Mouse (Mus musculus) myocyte (in vitro differentiated cells): ENCODE results near the gene Itga5. TPM values are rescaled to one million over a fixed set of nuclear protein-coding genes. Genes with fewer than 3 reads are reported as not detected.
A peak's percentile ranks its signal among the peaks of the same experiment; 100 is the strongest.

Source experiments
- H3K27me3 ChIP-seq: one replicate; pipeline ENCODE4 v1.6.1; 2011; ENCODE audit not compliant: control insufficient read depth, insufficient read depth, insufficient read length
- H3K36me3 ChIP-seq: one replicate; pipeline ENCODE4 v1.6.1; 2011; ENCODE audit not compliant: control insufficient read depth, insufficient read depth
- H3K4me2 ChIP-seq: one replicate; pipeline ENCODE4 v1.6.1; 2011; ENCODE audit warnings: low read depth, control low read depth
- H3K4me3 ChIP-seq: one replicate; pipeline ENCODE4 v1.5.1; 2011; ENCODE audit warnings: mild to moderate bottlenecking, control low read depth, moderate library complexity
- H3K79me2 ChIP-seq: one replicate; pipeline ENCODE4 v1.6.1; 2011; ENCODE audit not compliant: control insufficient read depth, insufficient read depth
- H3ac ChIP-seq: one replicate; pipeline ENCODE4 v1.6.1; 2011; ENCODE audit not compliant: control insufficient read depth, insufficient read length
- CEBPB ChIP-seq: IDR thresholded peaks from 2 replicates; pipeline ENCODE4 v1.6.1; 2011; ENCODE audit warnings: mild to moderate bottlenecking, moderate library complexity; ENCODE audit not compliant: poor library complexity, insufficient read depth, severe bottlenecking
- E2F4 ChIP-seq: IDR thresholded peaks from one replicate; pipeline ENCODE4 v1.6.1; 2011; ENCODE audit warnings: mild to moderate bottlenecking, control low read depth, moderate library complexity; ENCODE audit not compliant: insufficient read depth
- MAX ChIP-seq: IDR thresholded peaks from one replicate; pipeline ENCODE4 v1.6.1; 2011; ENCODE audit warnings: low read depth, mild to moderate bottlenecking, control low read depth
- MYOD1 ChIP-seq, 3 experiments: IDR thresholded peaks; one replicate each; pipeline ENCODE4 v1.6.1; 2011; ENCODE audit warnings: control low read depth in 2 of 3, low read depth in 2 of 3, mild to moderate bottlenecking in 2 of 3, moderate library complexity in 1 of 3; ENCODE audit not compliant: insufficient read length in 2 of 3, control insufficient read depth in 1 of 3
- MYOG ChIP-seq, 3 experiments: IDR thresholded peaks; one replicate each; pipeline ENCODE4 v1.6.1; 2011; ENCODE audit warnings: control low read depth in 2 of 3, low read depth in 2 of 3, mild to moderate bottlenecking in 2 of 3; ENCODE audit not compliant: insufficient read length in 2 of 3, control insufficient read depth in 1 of 3, insufficient read depth in 1 of 3
- POLR2A ChIP-seq: IDR thresholded peaks from one replicate; pipeline ENCODE4 v1.6.1; 2011; ENCODE audit warnings: low read depth, mild to moderate bottlenecking, control low read depth, moderate library complexity; ENCODE audit not compliant: insufficient read length
- POLR2AphosphoS2 ChIP-seq: IDR thresholded peaks from one replicate; pipeline ENCODE4 v1.6.1; 2011; ENCODE audit warnings: low read depth, control low read depth; ENCODE audit not compliant: insufficient read length
- REST ChIP-seq: IDR thresholded peaks from one replicate; pipeline ENCODE4 v1.6.1; 2011; ENCODE audit warnings: mild to moderate bottlenecking, control low read depth, moderate library complexity; ENCODE audit not compliant: insufficient read depth, insufficient read length
- SRF ChIP-seq: IDR thresholded peaks from one replicate; pipeline ENCODE4 v1.6.1; 2011; ENCODE audit warnings: low read depth; ENCODE audit not compliant: control insufficient read depth, insufficient read length
- TCF12 ChIP-seq: IDR thresholded peaks from one replicate; pipeline ENCODE4 v1.6.1; 2011; ENCODE audit warnings: mild to moderate bottlenecking, control low read depth; ENCODE audit not compliant: poor library complexity, insufficient read depth, severe bottlenecking
- TCF3 ChIP-seq: IDR thresholded peaks from one replicate; pipeline ENCODE4 v1.6.1; 2011; ENCODE audit warnings: low read depth, control low read depth; ENCODE audit not compliant: insufficient read length
- USF1 ChIP-seq: IDR thresholded peaks from one replicate; pipeline ENCODE4 v1.6.1; 2011; ENCODE audit warnings: low read depth, mild to moderate bottlenecking, control low read depth, moderate library complexity
- polyA plus RNA-seq: library from polyadenylated mRNA; unstranded; fragments of >200 nt; fragmentation: generic; extraction: Trizol; gene quantifications from one replicate; pipeline ENCODE4 v1.2.1, GENCODE M21; 2012; ENCODE audit warnings: missing spikeins

The Itga5 gene
- polyA plus RNA-seq, 1 experiment = 162 TPM

DNA sequence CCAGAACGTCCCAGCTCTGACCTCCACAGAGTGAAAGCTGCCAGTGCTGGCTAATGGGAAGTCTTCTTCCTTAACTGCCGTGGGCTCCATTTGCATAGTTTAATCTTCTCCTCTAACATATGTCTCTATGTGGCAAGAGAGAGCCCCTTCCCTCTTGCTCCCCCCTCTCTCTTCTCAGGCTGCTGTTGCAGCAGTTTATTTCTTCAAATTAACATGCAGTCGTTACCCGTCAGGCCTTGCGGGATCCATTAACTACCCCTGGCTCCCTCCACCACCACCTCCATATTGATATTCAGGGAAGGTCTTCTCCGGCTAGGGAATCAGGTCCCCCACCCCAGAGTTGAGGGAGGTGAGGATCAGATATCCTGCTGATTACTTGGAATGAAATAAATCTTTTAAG, 69.2 kb downstream of the Itga5 start:
- H3K4me2 ChIP-seq = no peak overlapping the region
- H3K36me3 ChIP-seq = peaks cover 47% of the 10 kb centered on the region

DNA sequence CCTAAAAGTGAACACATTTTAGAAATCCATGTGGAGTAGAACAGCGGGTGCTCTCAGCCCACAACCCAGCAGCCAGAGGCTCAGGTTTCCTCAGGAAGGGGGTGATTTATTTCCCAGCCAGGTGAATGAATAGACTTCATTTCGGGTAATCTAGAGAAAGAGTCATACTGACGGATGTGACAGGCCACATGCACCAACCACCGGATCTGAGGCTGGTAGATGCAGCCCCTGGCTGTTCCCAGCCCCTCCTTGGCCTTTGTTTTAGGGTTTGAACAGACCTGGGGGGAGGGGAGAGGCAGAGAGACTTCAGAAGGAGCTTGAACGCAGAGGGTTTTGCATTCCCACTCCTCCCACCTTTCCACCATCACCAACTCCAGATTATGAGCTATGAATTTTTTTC, 70.7 kb downstream of the Itga5 start:
- H3K4me3 ChIP-seq = no peak overlapping the region
- no peaks in the 10 kb centered on the region for H3K79me2 ChIP-seq
- H3K4me2 ChIP-seq = no peak overlapping the region
- TF ChIP-seq MYOD1 (IDR thresholded peaks at IDR 0.05; ENCODE audit: control insufficient read depth in 1 of 3, insufficient read length in 2 of 3, low read depth in 2 of 3) (peak in 1 of 3 experiments; percentile 26), TCF3 (no peak)
- peaks cover 53% of the 10 kb centered on the region for H3K36me3 ChIP-seq
- H3K27me3 ChIP-seq = no peaks in the 10 kb centered on the region
- H3ac ChIP-seq = no peak overlapping the region

More for the DNA sequence above, 69.2 kb downstream of the Itga5 start:
- Histone ChIP-seq H3ac (no peak overlapping the region), H3K27me3 (no peaks in the 10 kb centered on the region), H3K79me2 (no peaks in the 10 kb centered on the region), H3K4me3 (no peak overlapping the region)
- TF ChIP-seq MYOG (IDR thresholded peaks at IDR 0.05; ENCODE audit: control insufficient read depth in 1 of 3, insufficient read depth in 1 of 3, insufficient read length in 2 of 3, low read depth in 2 of 3) = no peak

DNA sequence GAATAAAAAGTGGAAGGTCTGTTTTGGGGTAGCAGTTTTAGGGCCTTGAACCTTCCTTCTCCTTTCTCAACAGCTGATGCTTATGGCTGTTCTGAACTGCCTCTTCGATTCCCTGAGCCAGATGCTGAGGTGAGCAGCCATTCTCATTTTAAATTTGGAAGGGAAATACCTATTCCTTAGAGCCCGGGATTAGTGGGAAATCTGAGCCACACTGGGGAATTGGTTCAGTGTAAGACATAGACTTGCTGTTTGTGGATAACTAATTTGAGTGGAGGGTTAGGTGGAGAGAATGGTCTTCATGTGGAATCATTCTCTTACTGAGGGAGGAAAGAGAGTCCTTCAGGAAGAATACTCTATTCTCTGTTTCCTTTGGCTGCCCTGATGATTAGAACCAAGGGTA, 71.9 kb downstream of the Itga5 start:
- Histone ChIP-seq H3K27me3 (no peaks in the 10 kb centered on the region), H3ac (no peak overlapping the region), H3K36me3 (peaks cover 65% of the 10 kb centered on the region), H3K79me2 (no peaks in the 10 kb centered on the region), H3K4me3 (no peak overlapping the region), H3K4me2 (no peak overlapping the region)
- TF ChIP-seq MYOD1 (IDR thresholded peaks at IDR 0.05; ENCODE audit: control insufficient read depth in 1 of 3, insufficient read length in 2 of 3, low read depth in 2 of 3) (no peak), MAX (no peak), USF1 (no peak), REST (no peak), TCF3 (no peak), POLR2AphosphoS2 (no peak), POLR2A (no peak), CEBPB (no peak), SRF (no peak), MYOG (IDR thresholded peaks at IDR 0.05; ENCODE audit: control insufficient read depth in 1 of 3, insufficient read depth in 1 of 3, insufficient read length in 2 of 3, low read depth in 2 of 3) (no peak), E2F4 (no peak), TCF12 (no peak)

Other genes starting within 250 kb of the Itga5 start
- gene Smug1, start 199.7 kb downstream of the Itga5 start, polyA plus RNA-seq = 18.6 TPM
- 54.8 TPM for gene Cbx5, start 126.9 kb downstream of the Itga5 start, polyA plus RNA-seq
- gene Hnrnpa1, start 126.3 kb downstream of the Itga5 start, polyA plus RNA-seq = 285 TPM
- 0.42 TPM for gene Nfe2, start 108.4 kb downstream of the Itga5 start, polyA plus RNA-seq
- gene Copz1, start 94.0 kb downstream of the Itga5 start, polyA plus RNA-seq = 172 TPM
- 0.05 TPM for gene Gpr84, start 56.2 kb downstream of the Itga5 start, polyA plus RNA-seq
- 35.6 TPM for gene Zfp385a, start 26.7 kb downstream of the Itga5 start, polyA plus RNA-seq
- gene Gtsf1, start 63.7 kb upstream of the Itga5 start, polyA plus RNA-seq = 0.71 TPM
- gene Gtsf2, start 81.7 kb upstream of the Itga5 start, polyA plus RNA-seq = not detected
- gene Nckap1l, start 87.0 kb upstream of the Itga5 start, polyA plus RNA-seq = 0.90 TPM
- 0.83 TPM for gene Pde1b, start 136.3 kb upstream of the Itga5 start, polyA plus RNA-seq
- not detected for gene Ppp1r1a, start 171.2 kb upstream of the Itga5 start, polyA plus RNA-seq
- gene Glycam1, start 198.3 kb upstream of the Itga5 start, polyA plus RNA-seq = not detected